Mouse (Mus musculus): Measurements from ENCODE around the gene Pros1.

Gene Pros1

DNA sequence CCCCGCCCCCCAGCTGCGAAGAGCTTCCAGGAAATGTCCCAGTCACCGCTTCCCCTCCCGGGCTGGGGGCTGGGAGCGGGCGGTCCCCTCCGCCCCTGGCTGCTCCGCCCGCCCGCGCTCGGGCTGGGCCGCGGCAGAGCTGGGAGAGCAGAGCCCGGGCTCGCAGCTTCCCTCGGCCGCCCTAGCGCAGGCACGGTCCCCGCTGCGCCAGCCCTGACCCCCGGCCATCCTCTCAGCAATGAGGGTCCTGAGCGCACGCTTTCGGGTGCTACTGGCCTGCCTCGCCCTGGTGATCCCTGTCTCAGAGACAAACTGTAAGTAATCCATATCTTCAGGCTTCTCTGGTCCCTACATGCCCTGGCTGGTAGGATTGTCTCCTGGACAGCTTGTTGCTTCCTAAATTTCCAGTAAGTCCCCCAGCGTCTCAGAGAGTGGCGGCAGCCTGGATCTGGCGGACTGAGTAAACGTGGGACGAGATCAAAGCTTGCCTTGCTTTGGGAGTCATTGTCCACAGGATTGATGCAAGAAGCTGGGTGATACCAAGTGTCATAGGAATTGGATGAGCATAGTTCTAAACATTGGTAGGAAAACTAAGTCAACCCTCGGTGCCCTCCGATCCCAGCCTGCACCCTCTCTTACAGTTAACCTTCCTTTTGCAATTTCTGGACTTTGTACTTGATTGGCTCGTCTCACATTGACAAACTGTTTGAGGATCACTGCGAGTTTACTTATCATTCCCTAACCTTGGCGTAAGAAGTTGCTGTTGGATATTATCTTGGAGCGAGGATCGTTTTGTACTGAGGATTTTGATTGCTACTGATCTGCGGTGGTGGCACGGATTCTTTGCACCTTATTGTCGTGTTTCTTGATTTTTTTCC, at the start of gene Pros1:
Pros1 (plus strand) TSS at position 117 of the 878 bp plus-strand sequence.
- DNase-seq (ENCODE audit: low spot score), result peak; percentile 47

DNA sequence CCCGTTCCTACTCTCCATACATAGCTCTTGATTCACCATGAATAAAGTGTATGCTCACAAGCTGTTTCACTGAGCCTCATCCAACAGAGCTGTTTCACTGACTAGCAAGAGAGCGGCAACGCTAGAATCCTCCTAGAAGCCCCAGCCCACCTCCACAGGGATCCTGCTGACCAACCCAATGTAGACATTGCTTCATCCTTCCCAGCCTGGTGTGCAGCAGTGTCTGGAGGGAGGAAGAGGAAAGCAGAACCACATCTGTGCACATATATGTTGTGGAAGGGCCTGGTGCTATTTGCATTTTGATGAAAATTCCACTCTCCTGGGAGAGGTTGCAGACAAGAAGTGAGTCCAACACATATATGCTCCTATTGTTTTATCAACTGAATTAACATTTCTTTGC, 49.5 kb upstream of the Pros1 start:
- DNase-seq (ENCODE audit: low spot score), result no peak

DNA sequence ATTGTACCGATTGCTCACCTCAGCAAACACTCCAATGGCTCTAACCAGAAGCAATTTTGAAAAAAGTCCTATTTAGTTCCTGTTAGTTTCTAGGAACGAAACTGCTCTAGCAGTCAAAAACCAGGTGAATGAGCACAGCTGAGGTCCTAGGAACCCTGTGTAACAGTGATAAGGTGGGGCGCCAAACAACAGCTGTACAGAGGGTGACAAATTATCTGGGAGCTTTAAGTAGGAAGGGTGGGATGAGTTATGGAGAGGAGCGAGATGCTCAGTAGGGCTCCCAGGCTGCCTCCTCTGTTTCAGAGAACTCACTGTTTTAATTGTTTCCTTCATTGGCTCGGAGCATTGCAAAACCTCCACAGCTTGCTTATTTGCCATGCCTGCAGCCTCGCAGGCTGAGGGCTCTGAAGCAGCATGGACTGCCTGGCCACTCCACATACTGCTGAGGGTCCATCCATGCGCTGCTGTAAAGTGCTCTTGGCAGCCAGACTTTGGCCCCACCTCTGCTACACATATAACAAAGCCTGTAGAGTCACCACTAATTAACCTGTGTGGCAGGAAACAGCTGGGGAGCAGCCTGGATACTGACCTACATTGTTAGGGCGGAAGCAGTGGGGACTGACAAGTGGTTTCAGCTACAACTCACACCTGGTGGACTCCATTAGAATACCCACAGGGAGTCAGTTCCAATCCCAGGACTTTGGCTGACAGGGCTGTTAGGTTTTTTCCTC, 46.7 kb upstream of the Pros1 start:
- DNase-seq (ENCODE audit: low spot score), result no peak

DNA sequence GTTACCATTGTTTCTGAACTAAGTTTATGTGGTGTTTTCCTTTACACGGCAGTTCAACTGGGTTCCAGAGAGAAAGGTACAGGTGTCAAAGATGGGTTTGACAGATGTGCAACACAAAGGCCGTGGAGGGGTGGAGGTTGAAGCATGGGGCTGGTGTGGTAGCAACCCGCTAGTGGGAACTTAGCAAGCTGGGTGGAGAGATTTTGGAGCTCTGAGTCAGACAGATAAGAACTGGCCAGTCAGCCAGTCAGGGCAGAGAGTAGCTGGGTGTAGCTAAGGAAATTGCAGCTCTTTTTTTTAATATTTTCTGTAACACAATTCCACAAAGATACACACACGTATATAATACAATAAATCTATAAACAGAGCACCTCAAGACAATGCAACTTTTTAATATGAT, 43.3 kb upstream of the Pros1 start:
- no peak for DNase-seq (ENCODE audit: low spot score)

DNA sequence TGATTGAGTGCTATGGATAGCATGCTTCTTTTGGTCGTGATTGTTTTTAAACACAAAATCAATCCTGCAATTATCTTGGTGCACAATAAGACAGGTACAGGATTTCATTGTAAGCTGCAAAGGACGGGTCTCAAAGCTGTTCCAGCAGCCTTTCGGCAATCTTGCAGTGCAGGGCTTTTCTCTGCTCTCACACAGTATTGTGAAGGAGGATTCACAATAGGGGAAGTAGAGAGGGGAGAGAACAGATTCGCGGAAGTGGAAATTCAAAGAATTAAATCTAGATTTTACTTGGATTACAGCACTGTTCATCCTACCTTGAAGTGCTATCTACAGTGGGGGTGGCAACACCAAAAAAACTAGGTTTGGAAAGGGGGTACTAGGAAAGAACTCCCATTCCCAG, 40.3 kb upstream of the Pros1 start:
- DNase-seq (ENCODE audit: low spot score), result no peak

DNA sequence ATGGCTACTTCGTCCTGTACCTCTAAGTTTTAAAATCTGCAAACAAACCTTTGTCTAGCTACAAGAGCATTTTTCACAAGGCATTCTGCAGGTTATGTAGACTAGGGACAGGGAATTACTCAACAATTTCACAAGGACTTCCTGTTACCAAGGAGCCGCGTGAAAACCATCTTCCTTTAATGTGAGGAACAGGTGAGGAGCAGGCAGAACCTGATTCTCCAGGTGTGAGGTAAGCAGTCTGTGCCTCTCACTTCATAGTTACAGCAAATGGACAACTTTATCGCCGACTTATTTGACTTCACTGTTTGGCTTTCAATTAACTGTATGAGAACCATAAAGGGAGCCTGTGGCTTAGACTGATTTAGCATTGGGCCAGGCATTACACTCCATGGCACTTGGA, 39.6 kb upstream of the Pros1 start, which contains the start of gene Stx19:
Stx19 (plus strand) TSS at position 186 of the 400 bp plus-strand sequence.
- peak; percentile 35 for DNase-seq (ENCODE audit: low spot score)

DNA sequence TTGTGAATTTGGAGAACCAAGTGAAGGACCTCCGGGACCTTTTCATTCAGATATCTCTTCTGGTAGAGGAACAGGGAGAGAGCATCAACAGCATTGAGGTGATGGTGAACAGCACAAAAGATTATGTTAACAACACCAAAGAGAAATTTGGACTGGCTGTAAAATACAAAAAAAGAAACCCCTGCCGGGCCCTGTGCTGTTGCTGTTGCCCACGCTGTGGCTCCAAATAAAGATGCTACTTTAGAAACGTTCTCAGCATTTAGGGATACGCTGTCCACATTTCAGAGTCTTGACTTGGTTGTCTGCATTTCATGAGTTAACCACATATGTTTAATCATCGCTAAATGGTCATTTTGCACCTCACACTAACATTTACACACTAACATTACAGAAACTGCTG, 31.6 kb upstream of the Pros1 start:
- no peak for DNase-seq (ENCODE audit: low spot score)

DNA sequence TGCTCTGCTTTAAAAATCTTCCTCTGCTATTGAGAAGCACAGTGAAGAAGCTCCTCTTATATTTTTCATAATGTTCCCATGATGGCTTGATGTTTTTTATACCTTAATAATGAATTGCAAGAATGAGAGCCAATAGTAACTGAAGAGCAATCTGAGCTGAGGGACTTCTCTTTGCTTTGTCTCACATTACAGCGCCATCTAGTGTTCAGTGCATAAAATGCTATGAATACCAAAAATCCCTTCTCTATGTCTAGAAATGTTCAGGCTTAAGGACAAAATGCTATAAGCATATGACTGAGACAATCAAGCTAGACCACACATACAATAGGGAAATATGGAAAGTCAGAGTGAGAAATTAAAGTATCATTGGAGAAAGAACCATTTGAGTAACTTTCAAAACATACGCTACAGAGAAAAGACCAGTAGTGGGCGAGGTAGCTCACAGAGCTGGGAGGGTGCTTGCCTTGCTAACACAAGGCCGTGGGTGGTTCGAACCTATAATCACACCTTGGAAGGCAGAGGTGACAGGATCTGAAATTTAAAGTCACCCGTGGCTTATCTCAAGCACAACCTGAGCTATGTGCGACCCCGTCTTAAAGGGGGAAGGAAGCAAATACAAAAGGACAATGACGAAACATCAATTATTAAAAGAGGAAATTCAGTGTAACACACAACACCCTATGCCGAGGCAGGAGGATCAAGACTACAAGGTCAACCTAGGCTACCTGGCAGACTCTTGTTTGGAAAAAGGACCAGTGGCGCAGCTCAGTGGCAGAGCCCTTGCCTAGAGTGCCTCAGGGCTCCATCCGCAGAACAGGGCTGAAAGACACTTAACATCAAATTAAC, 27.7 kb upstream of the Pros1 start:
- DNase-seq (ENCODE audit: low spot score), result no peak

DNA sequence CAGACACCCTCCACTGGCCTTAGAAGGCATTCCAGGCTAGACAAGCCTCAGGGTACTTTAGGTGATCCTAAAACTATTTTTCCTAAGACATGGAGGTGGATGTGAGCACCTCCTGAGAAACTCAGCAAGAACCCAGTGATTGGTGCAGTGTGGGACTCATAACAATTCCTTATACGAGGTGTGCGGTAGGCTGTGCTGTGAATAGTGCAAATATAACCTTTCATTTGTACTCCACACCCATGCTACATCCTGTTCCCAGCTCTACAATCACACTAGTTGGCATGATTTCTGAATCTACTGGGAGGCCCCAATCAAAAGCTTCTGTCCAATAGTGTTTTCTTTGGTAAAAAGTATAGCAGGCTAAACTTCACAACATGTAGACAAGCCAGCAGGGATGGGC, 22.1 kb upstream of the Pros1 start:
- no peak for DNase-seq (ENCODE audit: low spot score)

DNA sequence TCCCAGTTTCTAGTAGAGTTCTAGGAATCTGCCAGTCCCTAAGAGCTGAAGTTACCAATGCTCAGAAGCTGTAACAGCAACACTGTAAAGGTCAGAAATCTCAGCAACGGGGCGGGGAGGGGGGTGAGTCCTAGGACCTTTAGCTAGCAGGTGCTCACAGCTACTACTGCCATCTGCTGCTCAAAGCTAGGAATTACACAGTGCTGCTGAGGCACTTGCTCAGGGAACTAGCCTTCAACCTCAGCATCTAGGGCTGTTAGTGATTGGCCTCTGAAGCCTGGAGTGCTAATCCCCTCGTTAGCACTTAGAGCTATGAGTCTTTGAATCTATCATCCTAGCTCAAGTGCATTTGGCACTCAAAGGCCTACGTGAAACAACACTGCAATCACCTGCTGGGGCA, 21.6 kb upstream of the Pros1 start:
- no peak for DNase-seq (ENCODE audit: low spot score)

DNA sequence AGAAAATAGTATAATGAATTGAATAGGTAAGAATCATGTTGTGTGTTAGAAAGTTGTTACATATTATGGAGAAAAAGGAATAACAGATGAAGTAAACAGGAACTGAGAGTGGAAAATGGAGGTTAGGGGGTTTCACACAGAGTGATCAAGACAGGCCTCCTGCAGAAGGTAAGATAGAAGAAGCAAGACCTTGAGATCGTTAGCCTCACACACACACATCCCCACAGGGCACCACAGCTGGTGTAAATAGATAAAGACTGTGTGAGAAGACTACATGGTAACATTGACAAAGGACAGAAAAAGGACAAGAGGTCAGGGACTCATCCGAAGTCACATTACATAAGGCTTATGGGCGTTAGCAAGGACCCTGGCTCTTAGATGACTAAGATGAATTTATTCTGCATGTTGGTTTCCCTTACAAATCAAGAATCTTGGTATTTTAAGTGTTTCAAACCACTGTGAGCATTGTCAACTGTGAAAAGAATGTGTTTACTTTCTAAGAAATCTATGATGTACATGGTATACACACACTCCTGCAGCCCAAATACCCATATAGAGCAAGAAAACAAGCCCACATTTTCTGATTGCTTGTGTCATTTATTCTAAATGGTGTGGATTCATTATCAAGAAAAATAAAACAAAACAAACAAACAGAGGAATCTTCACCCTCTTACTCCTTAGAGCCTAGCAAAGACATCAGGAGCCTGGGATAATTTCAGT, 19.9 kb upstream of the Pros1 start:
- DNase-seq (ENCODE audit: low spot score), result no peak

DNA sequence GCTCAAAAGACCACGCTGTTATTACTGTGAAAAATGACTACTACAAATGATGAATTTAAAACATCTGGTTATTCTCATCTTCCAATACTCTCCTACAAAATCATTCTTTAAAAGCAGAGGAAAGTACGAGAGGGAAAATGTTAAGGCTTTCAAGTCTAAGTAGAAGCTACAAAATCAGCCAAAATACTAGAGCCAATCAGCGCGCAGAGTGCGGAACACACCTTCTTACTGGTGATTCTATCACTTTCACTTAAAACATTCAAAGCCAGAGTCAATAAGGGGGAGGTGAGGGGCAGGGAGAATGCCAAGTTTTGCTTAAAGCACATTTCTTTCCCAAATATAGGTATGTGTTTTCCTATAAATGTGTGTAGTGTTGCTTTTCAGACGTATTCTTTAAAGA, 8.8 kb upstream of the Pros1 start:
- DNase-seq (ENCODE audit: low spot score), result no peak

DNA sequence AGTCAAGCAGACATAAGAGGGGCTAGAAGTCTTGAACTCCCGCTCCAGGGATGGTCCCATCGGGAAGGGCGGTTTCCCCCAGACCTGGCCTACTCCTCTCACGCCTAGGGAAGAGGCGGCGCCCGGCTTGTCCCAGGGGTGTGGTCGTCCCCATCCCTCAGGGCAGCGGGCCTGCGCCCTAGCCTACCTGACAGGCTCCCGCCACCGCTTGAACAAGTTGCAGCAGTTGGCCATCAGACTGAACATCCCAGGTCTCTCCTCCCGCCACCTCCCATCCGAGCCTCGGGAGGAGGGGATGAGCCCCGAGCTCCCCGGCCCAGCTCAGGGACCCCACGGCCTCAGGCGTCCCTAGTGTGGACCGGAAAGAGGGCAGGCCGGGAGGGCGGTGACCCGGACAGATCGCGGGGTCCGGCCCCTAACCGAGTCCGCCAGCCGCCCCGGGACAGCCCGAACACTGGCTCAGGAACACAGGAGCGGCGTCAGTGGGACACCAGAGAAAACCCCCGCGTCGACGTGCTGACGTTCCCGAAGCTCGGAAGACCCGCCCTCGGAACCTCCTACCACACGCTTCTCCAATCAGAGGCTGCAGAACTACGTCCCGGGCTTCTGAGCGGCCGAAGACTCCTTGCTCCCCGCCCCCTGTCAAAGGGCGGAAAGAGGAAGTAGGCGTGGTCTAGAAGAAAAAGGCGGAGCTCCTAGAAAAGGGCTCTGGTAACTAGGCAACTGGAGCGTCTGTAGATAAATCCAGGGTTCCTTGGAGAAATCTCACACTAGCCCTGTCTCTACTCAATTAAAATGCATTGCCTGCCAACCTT, 7.4 kb upstream of the Pros1 start, which contains the start of gene Arl13b:
Arl13b (minus strand) TSS at position 543 of the 815 bp plus-strand sequence.
- DNase-seq (ENCODE audit: low spot score), result peak; percentile 80

DNA sequence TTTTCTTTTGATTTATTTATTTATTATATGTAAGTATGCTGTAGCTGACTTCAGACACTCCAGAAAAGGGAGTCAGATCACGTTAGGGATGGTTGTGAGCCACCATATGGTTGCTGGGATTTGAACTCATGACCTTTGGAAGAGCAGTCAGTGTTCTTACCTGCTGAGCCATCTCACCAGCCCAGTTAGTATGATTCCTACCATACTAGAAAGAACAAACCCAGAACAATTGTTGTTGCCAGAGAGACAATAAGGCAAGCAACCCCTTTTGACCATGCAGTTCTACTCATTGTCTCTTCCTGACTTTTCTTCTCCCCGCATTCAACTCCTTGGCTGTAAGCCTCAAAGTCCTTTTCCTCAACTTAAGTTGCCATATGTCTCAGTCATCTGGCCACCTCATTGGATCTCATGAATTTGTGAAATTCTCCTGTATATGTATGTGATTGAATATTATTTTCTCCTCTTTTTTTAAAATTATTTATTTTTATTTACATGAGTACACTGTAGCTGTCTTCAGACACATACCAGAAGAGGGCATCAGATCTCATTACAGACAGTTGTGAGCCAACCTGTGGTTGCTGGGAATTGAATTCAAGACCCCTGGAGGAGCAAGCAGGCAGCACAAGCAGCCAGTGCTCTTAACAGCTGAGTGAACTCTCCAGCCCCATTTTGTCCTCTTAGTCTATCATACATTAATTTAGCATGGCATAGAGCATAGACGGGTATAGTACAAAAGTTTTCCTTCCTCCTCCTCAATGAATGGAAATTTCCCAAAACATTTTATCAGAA, 1.4 kb upstream of the Pros1 start:
- DNase-seq (ENCODE audit: low spot score), result no peak

DNA sequence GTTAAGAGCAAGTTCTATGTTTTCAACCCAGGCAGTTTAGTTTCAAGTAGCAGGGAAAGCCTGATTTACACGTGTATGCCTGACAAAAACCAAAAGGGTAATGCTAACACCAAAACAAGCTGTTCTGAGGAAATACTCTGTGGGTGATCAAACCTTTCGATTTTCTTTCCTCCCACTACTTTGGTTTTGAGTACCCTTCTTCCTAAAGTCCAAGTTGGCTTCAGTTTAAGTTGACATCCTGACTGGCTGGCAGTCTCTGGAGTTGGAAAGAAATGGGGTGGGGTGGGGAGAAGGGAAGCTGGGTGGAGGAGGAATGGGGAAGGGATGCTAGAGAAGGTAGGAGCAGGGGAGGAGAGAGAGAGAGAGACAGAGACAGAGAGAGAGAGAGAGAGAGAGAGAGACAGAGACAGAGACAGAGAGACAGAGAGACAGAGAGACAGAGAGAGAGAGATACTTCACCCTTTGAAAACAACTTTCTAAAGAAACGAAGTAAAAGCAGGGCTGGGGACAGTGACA, 438 bp upstream of the Pros1 start:
- DNase-seq (ENCODE audit: low spot score), result no peak

DNA sequence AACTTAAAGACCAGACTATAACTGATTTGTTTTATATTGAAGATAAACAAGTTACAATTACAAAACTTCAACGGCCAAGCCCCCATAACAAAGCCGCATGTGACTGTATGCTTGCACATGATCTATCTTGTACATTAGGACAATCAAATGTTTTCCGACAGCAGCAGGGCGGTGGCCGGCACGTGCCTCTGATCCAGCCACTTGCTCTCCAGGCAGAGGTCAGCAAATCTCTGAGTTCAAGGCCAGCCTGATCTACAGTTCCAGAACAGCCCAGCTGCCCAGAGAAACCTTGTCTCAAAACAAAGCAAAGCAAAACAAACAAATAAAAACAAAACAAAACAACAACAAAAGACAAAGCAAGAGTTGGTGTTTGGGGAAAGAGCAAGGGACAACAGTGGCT, 1.3 kb downstream of the Pros1 start:
- no peak for DNase-seq (ENCODE audit: low spot score)

DNA sequence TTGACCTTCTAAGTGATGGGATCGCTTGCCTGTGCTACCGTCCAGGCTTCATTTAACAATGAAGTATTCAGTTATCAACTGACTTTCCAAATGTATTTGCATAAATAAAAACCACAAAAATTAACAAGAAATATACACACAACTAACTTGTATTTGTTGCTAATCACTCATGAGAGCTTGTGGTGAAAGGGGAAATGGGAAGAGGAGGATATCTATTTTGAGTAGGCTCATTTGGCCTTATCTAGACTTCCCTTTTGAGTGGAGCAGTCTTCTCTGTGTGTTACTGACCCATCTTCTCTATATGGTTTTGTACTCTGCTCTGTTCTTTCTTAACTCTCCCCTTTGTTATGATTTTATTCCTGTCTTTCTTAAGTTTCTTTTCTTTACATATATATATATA, 2.2 kb downstream of the Pros1 start:
- DNase-seq (ENCODE audit: low spot score), result no peak

DNA sequence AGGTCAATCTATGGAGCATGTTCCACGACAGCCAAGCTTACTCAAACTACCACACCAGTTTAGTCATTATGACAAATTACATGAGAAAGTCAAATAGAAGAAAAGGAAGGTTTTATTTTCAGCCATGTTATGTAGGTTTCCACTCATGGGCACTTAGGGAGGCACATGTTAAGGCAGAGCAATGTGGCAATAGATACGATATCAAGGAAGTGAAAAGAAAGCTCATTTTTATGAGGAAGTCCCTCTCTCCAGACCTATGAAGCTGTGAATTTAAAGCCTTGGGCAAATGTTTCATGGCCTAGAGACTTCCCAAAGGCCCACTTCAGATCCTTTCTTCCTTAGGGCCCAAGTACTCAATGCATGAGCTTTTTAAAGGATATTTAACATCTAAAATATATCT, 3.4 kb downstream of the Pros1 start:
- DNase-seq (ENCODE audit: low spot score), result no peak

DNA sequence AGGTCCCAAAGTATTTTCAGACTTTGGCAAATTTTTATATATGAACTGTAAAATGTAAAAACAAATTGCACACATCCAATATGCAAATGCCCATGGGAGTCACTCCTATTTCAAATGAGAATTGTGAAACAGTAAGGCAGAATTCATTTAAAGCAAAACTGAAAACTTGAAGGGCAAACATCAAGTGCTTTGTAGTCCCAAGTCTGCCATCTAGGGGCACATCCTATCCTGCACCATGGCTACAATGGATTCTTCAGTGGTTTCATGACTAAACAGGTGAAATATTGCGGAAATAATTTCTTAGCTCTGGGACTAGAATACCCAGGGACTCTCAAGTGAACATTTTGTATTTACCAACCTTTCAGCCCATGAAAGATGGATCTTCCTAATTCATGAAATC, 3.9 kb downstream of the Pros1 start:
- DNase-seq (ENCODE audit: low spot score), result no peak

DNA sequence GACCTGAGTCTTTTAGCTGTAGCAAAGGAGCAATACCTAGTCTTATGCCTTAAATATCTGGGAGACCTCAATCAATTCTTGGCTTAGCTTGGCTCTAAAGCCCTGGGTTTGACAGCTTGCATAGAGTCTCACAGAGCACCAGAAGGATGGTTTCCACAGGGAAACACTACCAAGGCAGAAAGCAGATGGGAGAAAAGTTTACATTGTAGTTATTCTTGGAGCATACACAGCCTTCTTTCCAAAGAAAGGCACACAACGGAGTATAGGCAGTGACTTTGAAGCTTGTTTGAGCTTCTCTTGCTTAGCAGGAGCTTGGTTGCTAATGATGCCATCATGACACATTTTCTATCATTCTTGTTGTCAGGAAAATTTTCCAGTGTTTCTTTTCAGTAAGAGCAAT, 6.0 kb downstream of the Pros1 start:
- DNase-seq (ENCODE audit: low spot score), result no peak

Measured in urinary bladder, postnatal 25 days (tissue).